In the genomic region with DNA sequence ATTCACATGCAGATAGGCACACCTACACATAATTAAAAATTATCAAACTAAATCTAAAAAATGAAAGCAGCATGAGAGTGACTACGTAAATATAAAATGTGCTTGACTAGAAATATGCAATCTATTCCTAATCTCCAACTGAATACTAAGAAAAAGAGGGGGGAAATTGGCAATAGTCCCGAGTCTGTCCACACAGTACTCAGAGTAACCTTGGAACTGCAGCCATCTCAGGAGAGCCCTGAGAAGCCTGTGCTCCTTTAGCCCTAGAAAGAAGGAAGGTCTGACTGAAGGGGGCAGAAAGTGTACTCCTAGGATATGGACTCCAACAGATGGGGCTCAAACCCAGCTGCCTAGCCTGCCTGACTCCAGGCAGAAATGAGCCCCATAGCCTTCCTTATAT, we compare ENCODE assay signal across 28 mouse cellular contexts. TPM values are rescaled to one million over a fixed set of nuclear protein-coding genes. Genes with fewer than 3 reads are reported as not detected.
A peak's percentile ranks its signal among the peaks of the same experiment; 100 is the strongest.
DNase-seq lines count a peak whose midpoint lies in the region; ATAC-seq and TF ChIP-seq lines count a peak whose summit lies in the region.
"Had no signal": no experiment of that assay in that cellular context is flagged by ENCODE, and none has a peak within 500 bp of the region (broad histone marks: within the 10 kb centered on the region; RNA-seq: fewer than 3 reads in every experiment).

No protein-coding gene starts in this region.

- peak; percentile 44; the same call in 1 of the 2 replicates for ATAC-seq in lung, embryonic 16.5 days (ENCODE audit: low read depth)
- ATAC-seq: forebrain, embryonic 14.5 days; hindbrain, postnatal 0 days had no signal

- H3K27me3 ChIP-seq in kidney, adult 2 months (replicated peaks; ENCODE audit: control insufficient read depth, insufficient read depth, low read length), result no peaks in the 10 kb centered on the region
- H3K27me3 ChIP-seq in lung, embryonic 16.5 days (ENCODE audit: control insufficient read depth, insufficient read depth, low read depth, low read length), result no peaks in the 10 kb centered on the region
- no peaks in the 10 kb centered on the region for H3K27me3 ChIP-seq in small intestine, adult 2 months (ENCODE audit: control insufficient read depth, insufficient read depth, low read length)
- H3K27me3 ChIP-seq: embryonic facial prominence, embryonic 12.5 days; limb, embryonic 12.5 days; neural tube, embryonic 12.5 days had no signal

- H3K4me3 ChIP-seq in kidney, adult 2 months (ENCODE audit: insufficient read depth, low read depth, low read length), result no peak overlapping the region
- no peak overlapping the region for H3K4me3 ChIP-seq in layer of hippocampus, adult 2 months
- H3K4me3 ChIP-seq in lung, embryonic 16.5 days (ENCODE audit: low read length), result no peak overlapping the region
- no peak overlapping the region for H3K4me3 ChIP-seq in small intestine, adult 2 months (ENCODE audit: low read depth, low read length)
- H3K4me3 ChIP-seq: embryonic facial prominence, embryonic 12.5 days; hindbrain, embryonic 10.5 days; left cerebral cortex, adult 2 months; limb, embryonic 12.5 days; myocyte; neural tube, embryonic 12.5 days had no signal

- 19% methylated on average over 2 of the region's 2 CpGs for WGBS in kidney, adult 2 months
- WGBS in lung, embryonic 16.5 days, result 63% methylated on average over 2 of the region's 2 CpGs
- WGBS in small intestine, adult 2 months, result 23% methylated on average over 2 of the region's 2 CpGs

- H3K4me1 ChIP-seq in kidney, adult 2 months (ENCODE audit: control insufficient read depth, insufficient read depth, low read length), result peaks cover 61% of the 10 kb centered on the region
- peaks cover 9% of the 10 kb centered on the region for H3K4me1 ChIP-seq in lung, embryonic 16.5 days (replicated peaks; ENCODE audit: control insufficient read depth, insufficient read depth, low read length)
- H3K4me1 ChIP-seq in small intestine, adult 2 months (ENCODE audit: control insufficient read depth, insufficient read depth, insufficient read length, low read length), result peaks cover 39% of the 10 kb centered on the region
- H3K4me1 ChIP-seq: neural tube, embryonic 12.5 days had no signal

- H3K36me3 ChIP-seq in kidney, adult 2 months (ENCODE audit: control insufficient read depth, insufficient read depth, low read length), result no peaks in the 10 kb centered on the region
- H3K36me3 ChIP-seq in lung, embryonic 16.5 days (ENCODE audit: control insufficient read depth, insufficient read depth, low read length), result no peaks in the 10 kb centered on the region
- peaks cover 6% of the 10 kb centered on the region for H3K36me3 ChIP-seq in small intestine, adult 2 months (ENCODE audit: control insufficient read depth, insufficient read depth, low read length)
- H3K36me3 ChIP-seq: embryonic facial prominence, embryonic 12.5 days; hindbrain, embryonic 10.5 days; limb, embryonic 12.5 days; neural tube, embryonic 12.5 days had no signal

- no peaks in the 10 kb centered on the region for H3K9me3 ChIP-seq in lung, embryonic 16.5 days (ENCODE audit: control insufficient read depth, low read length)
- H3K9me3 ChIP-seq: embryonic facial prominence, embryonic 12.5 days; G1E; hindbrain, embryonic 10.5 days; limb, embryonic 12.5 days; neural tube, embryonic 12.5 days had no signal

- no peak for TF ChIP-seq CTCF in kidney, adult 2 months (conservative IDR thresholded peaks at IDR 0.05; ENCODE audit: insufficient read depth, insufficient read length, low read depth, low read length)
- no peak for TF ChIP-seq CTCF in layer of hippocampus, adult 2 months (conservative IDR thresholded peaks at IDR 0.05)
- TF ChIP-seq CTCF in small intestine, adult 2 months (IDR thresholded peaks at IDR 0.05; ENCODE audit: extremely low read depth, insufficient read length, insufficient replicate concordance, low read depth, low read length), result no peak

- no peak for TF ChIP-seq POLR2A in kidney, adult 2 months (IDR thresholded peaks at IDR 0.05; ENCODE audit: low read depth, low read length)
- no peak for TF ChIP-seq POLR2A in small intestine, adult 2 months (IDR thresholded peaks at IDR 0.05; ENCODE audit: low read depth, low read length)

- H3K9ac ChIP-seq in lung, embryonic 16.5 days (ENCODE audit: low read length), result no peak overlapping the region
- H3K9ac ChIP-seq: embryonic facial prominence, embryonic 12.5 days; limb, embryonic 12.5 days; liver, embryonic 14.5 days; neural tube, embryonic 12.5 days had no signal

- H3K4me2 ChIP-seq in lung, embryonic 16.5 days (ENCODE audit: low read depth, low read length), result no peak overlapping the region
- H3K4me2 ChIP-seq: embryonic facial prominence, embryonic 12.5 days; limb, embryonic 12.5 days; midbrain, embryonic 11.5 days; neural tube, embryonic 12.5 days had no signal

- peak; percentile 60 for DNase-seq in kidney, adult 2 months
- DNase-seq in kidney, postnatal 4 days, result no peak
- no peak for DNase-seq in layer of hippocampus, adult 2 months (ENCODE audit: low spot score in 2 of 2)
- no peak for DNase-seq in layer of hippocampus, adult 9-10 months (ENCODE audit: low spot score)
- DNase-seq in lung, postnatal 4 days, result no peak
- no peak for DNase-seq in adipocyte (ENCODE audit: low spot score)
- DNase-seq: adrenal gland, postnatal 10 days; cerebellum, adult 8-10 months; cerebellum, postnatal 36 days; embryo, embryonic 11 days; gastrocnemius, postnatal 14 days; heart, postnatal 14 days; right cerebral cortex, postnatal 14 days; thymus, adult 2 months; thymus, postnatal 36 days had no signal

- H3K27ac ChIP-seq in kidney, adult 2 months (ENCODE audit: insufficient read depth, low read depth, low read length), result peak overlapping the region; percentile 86
- H3K27ac ChIP-seq in layer of hippocampus, adult 2 months, result peak overlapping the region; percentile 82
- no peak overlapping the region; the same call in 1 of the 2 replicates for H3K27ac ChIP-seq in lung, embryonic 16.5 days (ENCODE audit: low read length)
- peak overlapping the region; percentile 88 for H3K27ac ChIP-seq in small intestine, adult 2 months (ENCODE audit: insufficient read depth, low read depth, low read length)
- H3K27ac ChIP-seq: embryonic facial prominence, embryonic 12.5 days; hindbrain, embryonic 10.5 days; hindbrain, postnatal 0 days; left cerebral cortex, adult 2 months; limb, embryonic 12.5 days; neural tube, embryonic 12.5 days had no signal

RNA-seq across cellular contexts. Expression of a gene that starts 34.5 kb away (rescaled TPM):
- 45.2 and 50.0 TPM in 2 replicates for polyA plus RNA-seq in kidney, adult 2 months (2012; rRNA removed)
- total RNA-seq in layer of hippocampus, adult 2 months (2021), result 100 to 1,000 TPM; 101 to 105 TPM
- polyA plus RNA-seq in lung, embryonic 16.5 days (2015; fragmentation: Nextera tagmentation; extraction: Ambion mirVana), result 25.2 and 25.9 TPM in 2 replicates
- polyA plus RNA-seq in small intestine, adult 2 months (2012; rRNA removed), result 21.1 and 21.7 TPM in 2 replicates
